Mouse (Mus musculus): Measurements from ENCODE around the gene Ipo13. TPM values are rescaled to one million over a fixed set of nuclear protein-coding genes. Genes with fewer than 3 reads are reported as not detected.

Ipo13 gene
- total and polyA plus RNA-seq, 3 experiments: 60.8 to 104 (median 68.4) TPM

DNA sequence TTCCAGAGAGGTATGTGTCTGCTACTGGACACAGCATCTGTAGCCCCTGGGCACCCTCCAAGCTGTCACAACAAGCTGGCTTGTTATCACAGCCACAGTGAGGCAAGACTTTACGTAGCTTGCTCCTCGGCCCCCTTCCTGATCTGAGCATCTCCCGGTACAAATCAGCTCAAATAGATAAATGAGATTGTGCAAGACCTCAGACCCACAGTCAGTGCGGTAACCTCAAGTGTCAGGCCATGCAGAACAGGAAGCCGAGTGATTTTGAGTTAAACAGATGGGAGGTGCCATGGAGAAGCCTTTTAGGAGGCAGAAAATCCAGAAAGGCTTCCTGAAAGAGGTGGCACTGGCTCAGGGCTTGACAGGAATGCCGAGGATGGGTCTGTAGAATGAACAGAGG is 47.8 kb downstream of the Ipo13 start:
- no peak overlapping the region for H3K4me3 ChIP-seq
- DNase-seq: no peak
- intact Hi-C loops (cut with DNase I): loop anchor here (5.0 to 10.0 kb wide), 2 partner anchors 162 to 215 kb away; no protein-coding TSS in a partner anchor
- no peaks in the 10 kb centered on the region for H3K27me3 ChIP-seq (ENCODE audit: control insufficient read depth, insufficient read depth, low read length)
- no peak for TF ChIP-seq CTCF (IDR thresholded peaks at IDR 0.05)
- H3K27ac ChIP-seq: no peak overlapping the region
- no peak overlapping the region for H3K9ac ChIP-seq (ENCODE audit: low read depth, low read length)
- H3K79me2 ChIP-seq (replicated peaks; ENCODE audit: control insufficient read depth, insufficient read depth, low read length): no peaks in the 10 kb centered on the region
- WGBS: 64% methylated on average over 6 of the region's 6 CpGs
- H3K36me3 ChIP-seq (ENCODE audit: control insufficient read depth, insufficient read depth, low read length): no peaks in the 10 kb centered on the region
- H3K4me1 ChIP-seq (ENCODE audit: control insufficient read depth, insufficient read depth, low read length): no peaks in the 10 kb centered on the region

- peak; percentile 72 to 79 for DNase-seq
- TF ChIP-seq EP300 (IDR thresholded peaks at IDR 0.05; ENCODE audit: insufficient read depth, low read depth, low read length) (no peak), CTCF (IDR thresholded peaks at IDR 0.05) (no peak), POLR2A (IDR thresholded peaks at IDR 0.05; ENCODE audit: insufficient read depth, low read depth, low read length) (no peak)
- no peaks in the 10 kb centered on the region for H3K79me2 ChIP-seq (replicated peaks; ENCODE audit: control insufficient read depth, insufficient read depth, low read length)
- 20% methylated on average over 9 of the region's 9 CpGs for WGBS
- no peak overlapping the region for H3K9ac ChIP-seq (ENCODE audit: low read depth, low read length)
- no peak overlapping the region for H3K27ac ChIP-seq
- H3K4me3 ChIP-seq: no peak overlapping the region
- no peaks in the 10 kb centered on the region for H3K4me1 ChIP-seq (ENCODE audit: control insufficient read depth, insufficient read depth, low read length)
- intact Hi-C loops (cut with DNase I): loop anchor here (5.0 to 10.0 kb wide), 2 partner anchors 161 to 216 kb away; no protein-coding TSS in a partner anchor
- no peaks in the 10 kb centered on the region for H3K27me3 ChIP-seq (ENCODE audit: control insufficient read depth, insufficient read depth, low read length)
- no peaks in the 10 kb centered on the region for H3K36me3 ChIP-seq (ENCODE audit: control insufficient read depth, insufficient read depth, low read length)
Observed at GRCm38 (mm10) chr4:117866083-117866482, 48.7 kb downstream of the Ipo13 start.

GRCm38 (mm10) chr4:117862823-117863222 is 52.0 kb downstream of the Ipo13 start:
- 63% methylated on average over 4 of the region's 4 CpGs for WGBS
- no peaks in the 10 kb centered on the region for H3K27me3 ChIP-seq (ENCODE audit: control insufficient read depth, insufficient read depth, low read length)
- TF ChIP-seq EP300 (IDR thresholded peaks at IDR 0.05; ENCODE audit: insufficient read depth, low read depth, low read length) (no peak), CTCF (IDR thresholded peaks at IDR 0.05) (no peak), POLR2A (IDR thresholded peaks at IDR 0.05; ENCODE audit: insufficient read depth, low read depth, low read length) (no peak)
- no peaks in the 10 kb centered on the region for H3K36me3 ChIP-seq (ENCODE audit: control insufficient read depth, insufficient read depth, low read length)
- no peak overlapping the region for H3K4me3 ChIP-seq
- intact Hi-C loops (cut with DNase I): loop anchor here (10.0 kb wide), 1 partner anchor 158 kb away; no protein-coding TSS in a partner anchor
- H3K79me2 ChIP-seq (replicated peaks; ENCODE audit: control insufficient read depth, insufficient read depth, low read length): no peaks in the 10 kb centered on the region
- H3K9ac ChIP-seq (ENCODE audit: low read depth, low read length): no peak overlapping the region
- no peak for DNase-seq
- H3K4me1 ChIP-seq (ENCODE audit: control insufficient read depth, insufficient read depth, low read length): no peaks in the 10 kb centered on the region
- H3K27ac ChIP-seq: no peak overlapping the region

DNA sequence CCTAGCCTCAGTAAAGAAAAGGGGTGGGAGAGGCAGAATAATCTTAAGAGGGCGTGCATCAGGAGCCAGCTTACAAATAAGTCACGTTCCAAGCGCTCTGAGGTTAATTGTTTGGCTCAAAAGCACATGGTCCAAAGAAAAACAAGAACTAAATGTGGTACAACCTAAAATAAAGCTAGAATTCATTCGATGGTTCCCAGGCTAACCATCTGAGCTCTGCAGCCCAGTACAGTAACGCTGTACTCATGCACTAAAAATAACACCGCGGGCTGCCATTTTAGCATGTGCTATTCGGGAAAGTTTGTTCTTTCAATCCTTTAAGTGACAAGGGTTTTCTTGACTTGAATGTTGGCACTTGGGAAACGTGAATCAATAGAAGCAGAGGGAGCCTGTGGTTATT is 54.2 kb downstream of the Ipo13 start:
- Histone ChIP-seq H3K27ac (no peak overlapping the region), H3K4me1 (ENCODE audit: control insufficient read depth, insufficient read depth, low read length) (no peaks in the 10 kb centered on the region), H3K27me3 (ENCODE audit: control insufficient read depth, insufficient read depth, low read length) (no peaks in the 10 kb centered on the region), H3K4me3 (no peak overlapping the region), H3K9ac (ENCODE audit: low read depth, low read length) (no peak overlapping the region), H3K79me2 (replicated peaks; ENCODE audit: control insufficient read depth, insufficient read depth, low read length) (no peaks in the 10 kb centered on the region), H3K36me3 (ENCODE audit: control insufficient read depth, insufficient read depth, low read length) (no peaks in the 10 kb centered on the region)
- WGBS: 76% methylated on average over 9 of the region's 9 CpGs
- TF ChIP-seq POLR2A (IDR thresholded peaks at IDR 0.05; ENCODE audit: insufficient read depth, low read depth, low read length) (no peak), CTCF (IDR thresholded peaks at IDR 0.05) (no peak), EP300 (IDR thresholded peaks at IDR 0.05; ENCODE audit: insufficient read depth, low read depth, low read length) (no peak)
- DNase-seq: no peak
- intact Hi-C loops (cut with DNase I): loop anchor here (10.0 kb wide), 1 partner anchor 156 kb away; no protein-coding TSS in a partner anchor

DNA sequence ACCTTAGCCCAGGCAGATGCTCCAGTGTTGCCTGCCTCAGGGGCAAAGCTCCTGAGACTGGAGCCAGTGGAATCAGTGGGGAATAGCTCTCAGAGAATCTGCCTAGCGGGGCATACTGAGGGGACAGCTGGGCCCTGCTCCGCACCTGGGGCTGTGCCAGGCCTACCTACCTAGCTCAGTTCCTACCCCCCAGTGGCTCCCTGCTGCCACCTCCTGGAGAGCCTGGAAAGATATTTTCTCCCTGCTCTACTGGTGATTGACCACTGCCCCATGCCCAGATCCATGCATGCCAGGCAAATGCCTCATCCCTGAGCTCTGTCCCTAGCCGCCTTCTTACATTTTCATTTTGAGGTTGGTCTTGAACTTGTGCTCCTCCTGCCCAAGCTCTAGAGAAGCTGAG is 56.0 kb downstream of the Ipo13 start:
- Histone ChIP-seq H3K4me1 (ENCODE audit: control insufficient read depth, insufficient read depth, low read length) (no peaks in the 10 kb centered on the region), H3K4me3 (no peak overlapping the region), H3K9ac (ENCODE audit: low read depth, low read length) (no peak overlapping the region), H3K27ac (no peak overlapping the region), H3K27me3 (ENCODE audit: control insufficient read depth, insufficient read depth, low read length) (no peaks in the 10 kb centered on the region), H3K79me2 (replicated peaks; ENCODE audit: control insufficient read depth, insufficient read depth, low read length) (no peaks in the 10 kb centered on the region), H3K36me3 (ENCODE audit: control insufficient read depth, insufficient read depth, low read length) (no peaks in the 10 kb centered on the region)
- TF ChIP-seq CTCF (IDR thresholded peaks at IDR 0.05) (peak; percentile 81), POLR2A (IDR thresholded peaks at IDR 0.05; ENCODE audit: insufficient read depth, low read depth, low read length) (no peak)
- intact Hi-C loops (cut with DNase I): loop anchor here (2.0 kb wide), 1 partner anchor 24 kb away; the partner anchor contains the start of gene Slc6a9
- 62% methylated on average over 3 of the region's 3 CpGs for WGBS
- DNase-seq: peak; percentile 37 to 75

DNA sequence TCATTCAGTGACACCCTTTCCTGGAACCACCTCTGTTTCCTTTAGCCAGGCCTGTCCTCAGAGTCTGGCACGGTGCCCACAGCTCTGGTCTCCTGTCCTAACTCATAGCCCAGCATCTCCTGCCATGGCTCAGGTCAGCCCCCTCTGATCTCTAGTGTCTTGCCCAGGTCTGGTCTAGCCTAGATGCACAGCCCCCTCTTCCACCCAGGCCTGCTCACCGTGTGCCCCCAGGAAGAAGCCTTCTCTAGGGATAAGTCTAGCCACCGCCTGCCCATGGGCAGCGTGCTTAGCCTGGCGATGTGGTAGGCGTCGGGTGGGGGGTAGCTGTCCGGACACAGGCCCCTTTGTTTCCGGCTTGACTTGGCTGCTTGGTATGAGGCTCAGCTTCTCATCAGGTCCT is 59.7 kb downstream of the Ipo13 start:
- TF ChIP-seq EP300 (IDR thresholded peaks at IDR 0.05; ENCODE audit: insufficient read depth, low read depth, low read length): no peak
- TF ChIP-seq CTCF (IDR thresholded peaks at IDR 0.05): no peak
- TF ChIP-seq POLR2A (IDR thresholded peaks at IDR 0.05; ENCODE audit: insufficient read depth, low read depth, low read length): no peak

More for the DNA sequence above, 59.7 kb downstream of the Ipo13 start:
- WGBS: 73% methylated on average over 9 of the region's 9 CpGs
- H3K9ac ChIP-seq (ENCODE audit: low read depth, low read length): no peak overlapping the region
- no peak overlapping the region for H3K27ac ChIP-seq
- peaks cover 1% of the 10 kb centered on the region; the same call in 1 of the 2 replicates for H3K4me1 ChIP-seq (ENCODE audit: control insufficient read depth, insufficient read depth, low read length)
- no peaks in the 10 kb centered on the region for H3K27me3 ChIP-seq (ENCODE audit: control insufficient read depth, insufficient read depth, low read length)
- no peak for DNase-seq
- no peak overlapping the region for H3K4me3 ChIP-seq
- no peaks in the 10 kb centered on the region for H3K36me3 ChIP-seq (ENCODE audit: control insufficient read depth, insufficient read depth, low read length)
- intact Hi-C loops (cut with DNase I): no loop called here
- no peaks in the 10 kb centered on the region for H3K79me2 ChIP-seq (replicated peaks; ENCODE audit: control insufficient read depth, insufficient read depth, low read length)

Data from heart, adult 2 months (tissue).